Mouse (Mus musculus): ENCODE data around the gene Tmprss15. TPM values are rescaled to one million over a fixed set of nuclear protein-coding genes. Genes with fewer than 3 reads are reported as not detected.

Tmprss15 gene
- not detected in 2 replicates for polyA plus RNA-seq (2012; ENCODE audit: low replicate concordance)

GRCm38 (mm10) chr16:79090997-79091396, at the start of gene Tmprss15:
Gene Tmprss15, minus strand, starts transcription at chr16:79091097.

GRCm38 (mm10) chr16:78930382-78931286, 160.3 kb downstream of the Tmprss15 start, which contains the start of gene Chodl:
Gene Chodl, plus strand, starts transcription at chr16:78930948.

Other genes starting within 250 kb of the Tmprss15 start
- gene Chodl, start 160.1 kb downstream of the Tmprss15 start, polyA plus RNA-seq (2012; ENCODE audit: low replicate concordance): not detected in 2 replicates

All from hematopoietic multipotent progenitor cell, adult 10-12 weeks (in vitro differentiated cells).